Mouse (Mus musculus): ENCODE measurements at regions not wholly inside any gene's neighbourhood (a gene's known extent, or its start where the extent isn't known, plus 50 kb on each side); places are given as distances from the start of the nearest gene placed in this dataset.

GRCm38 (mm10) chr12:44145321-44145720 lies 64.8 kb downstream of the Dnajb9 start:
- no peak for DNase-seq

GRCm38 (mm10) chr12:44139026-44139425 lies 71.1 kb downstream of the Dnajb9 start:
- no peak for DNase-seq

GRCm38 (mm10) chr12:44128874-44129273 lies 81.3 kb downstream of the Dnajb9 start:
- no peak for DNase-seq

GRCm38 (mm10) chr12:44105085-44105484 lies 105.0 kb downstream of the Dnajb9 start:
- DNase-seq = no peak

GRCm38 (mm10) chr12:44099188-44099587 lies 110.9 kb downstream of the Dnajb9 start:
- DNase-seq = no peak

GRCm38 (mm10) chr12:44071766-44072165 lies 138.4 kb downstream of the Dnajb9 start:
- no peak for DNase-seq

GRCm38 (mm10) chr12:44056493-44057163 lies 153.5 kb downstream of the Dnajb9 start:
- DNase-seq = no peak

- no peak for DNase-seq
Observed at GRCm38 (mm10) chr12:44045806-44046205, 164.3 kb downstream of the Dnajb9 start.

GRCm38 (mm10) chr12:44044388-44045105 lies 165.6 kb downstream of the Dnajb9 start:
- DNase-seq = no peak

GRCm38 (mm10) chr12:44006795-44007194 lies 203.3 kb downstream of the Dnajb9 start:
- DNase-seq = no peak

GRCm38 (mm10) chr12:43983548-43983947 lies 226.6 kb downstream of the Dnajb9 start:
- no peak for DNase-seq

- DNase-seq = no peak
Observed at GRCm38 (mm10) chr12:43963973-43964372, 246.2 kb downstream of the Dnajb9 start.

- DNase-seq = peak; percentile 80 to 82
Observed at GRCm38 (mm10) chr12:43962551-43963120, 247.5 kb downstream of the Dnajb9 start.

- no peak for DNase-seq
Observed at GRCm38 (mm10) chr12:43924228-43924627, 285.9 kb downstream of the Dnajb9 start.

- no peak for DNase-seq
Observed at GRCm38 (mm10) chr12:43920396-43920795, 289.7 kb downstream of the Dnajb9 start.

GRCm38 (mm10) chr12:43919114-43919513 lies 291.0 kb downstream of the Dnajb9 start:
- DNase-seq = no peak

- DNase-seq = no peak
Observed at GRCm38 (mm10) chr12:43916779-43917178, 293.3 kb downstream of the Dnajb9 start.

- DNase-seq = no peak
Observed at GRCm38 (mm10) chr12:43899273-43899672, 310.9 kb downstream of the Dnajb9 start.

GRCm38 (mm10) chr12:43885596-43885995 lies 324.5 kb downstream of the Dnajb9 start:
- DNase-seq = no peak

- no peak for DNase-seq
Observed at GRCm38 (mm10) chr12:43860479-43860878, 349.6 kb downstream of the Dnajb9 start.

- DNase-seq = no peak
Observed at GRCm38 (mm10) chr12:43856370-43856769, 353.8 kb downstream of the Dnajb9 start.

GRCm38 (mm10) chr12:43852246-43852645 lies 357.9 kb downstream of the Dnajb9 start:
- DNase-seq = no peak

- DNase-seq = no peak
Observed at GRCm38 (mm10) chr12:43851264-43852009, 358.7 kb downstream of the Dnajb9 start.

Data from cerebellum, postnatal 36 days (tissue).